8 mouse cellular contexts compared by ENCODE assay signal in the genomic region with DNA sequence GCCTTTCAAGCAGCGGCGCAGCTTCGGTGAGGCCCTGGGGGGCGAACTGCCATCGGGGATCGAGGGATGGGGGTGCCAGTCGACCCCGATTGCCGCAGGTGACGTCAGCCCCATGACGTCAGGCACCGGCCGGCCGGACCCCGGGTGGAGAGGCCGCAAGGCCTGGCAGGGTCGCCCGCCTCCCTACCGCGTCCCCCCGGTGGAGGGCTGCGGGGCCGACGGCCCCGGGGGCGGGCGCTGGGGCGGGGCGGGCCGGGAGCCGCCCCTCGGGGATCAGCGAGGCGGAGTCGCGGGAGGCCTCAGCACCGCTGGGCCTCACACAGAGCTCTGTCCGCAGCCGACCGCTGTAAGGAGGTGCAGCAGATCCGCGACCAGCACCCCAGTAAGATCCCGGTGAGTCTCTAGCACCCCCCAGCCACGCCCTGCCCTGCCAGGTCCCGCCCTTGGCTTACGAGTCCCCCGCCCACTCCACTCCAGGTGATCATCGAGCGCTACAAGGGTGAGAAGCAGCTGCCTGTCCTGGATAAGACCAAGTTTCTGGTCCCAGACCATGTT. TPM values are rescaled to one million over a fixed set of nuclear protein-coding genes. Genes with fewer than 3 reads are reported as not detected.
DNase-seq lines count a peak whose midpoint lies in the region; ATAC-seq and TF ChIP-seq lines count a peak whose summit lies in the region.

No protein-coding gene starts in this region.

- H3K9me3 ChIP-seq in midbrain, postnatal 0 days (ENCODE audit: low read length), result no peaks in the 10 kb centered on the region

- no peaks in the 10 kb centered on the region for H3K36me3 ChIP-seq in liver, adult 2 months (ENCODE audit: control insufficient read depth, insufficient read depth, low read length)
- peaks cover 15% of the 10 kb centered on the region for H3K36me3 ChIP-seq in midbrain, postnatal 0 days (ENCODE audit: insufficient read depth, low read length)

- WGBS in liver, adult 2 months, result under 1% methylated on average over 49 of the region's 49 CpGs
- WGBS in midbrain, postnatal 0 days, result 2% methylated on average over 18 of the region's 49 CpGs

- H3K79me2 ChIP-seq in liver, adult 2 months (ENCODE audit: control insufficient read depth, insufficient read depth, low read length), result no peaks in the 10 kb centered on the region

- peaks cover 13% of the 10 kb centered on the region for H3K4me1 ChIP-seq in liver, adult 2 months (ENCODE audit: control insufficient read depth, insufficient read depth, low read length)
- peaks cover 8% of the 10 kb centered on the region; the same call in 1 of the 2 replicates for H3K4me1 ChIP-seq in midbrain, postnatal 0 days (ENCODE audit: insufficient read depth, low read length)

- H3K27ac ChIP-seq in liver, adult 2 months (replicated peaks; ENCODE audit: insufficient read depth, low read depth, low read length), result peak overlapping the region; percentile 85
- peak overlapping the region; percentile 92 for H3K27ac ChIP-seq in midbrain, postnatal 0 days (ENCODE audit: low read depth, low read length)

- H3K27me3 ChIP-seq in liver, adult 2 months (ENCODE audit: control insufficient read depth, insufficient read depth, low read length), result no peaks in the 10 kb centered on the region
- no peaks in the 10 kb centered on the region for H3K27me3 ChIP-seq in midbrain, postnatal 0 days (ENCODE audit: insufficient read depth, low read length)

- peak; percentile 27 for ATAC-seq in inflammation-experienced regulatory T-cells, adult 6 months
- ATAC-seq in midbrain, postnatal 0 days (ENCODE audit: low FRiP score), result peak; percentile 73

- peak; percentile 62 for TF ChIP-seq POLR2A in liver, adult 2 months (IDR thresholded peaks at IDR 0.05; ENCODE audit: extremely low read depth, insufficient read depth, low read length)

- DNase-seq in right cerebral cortex, adult 2 months (ENCODE audit: low spot score in 2 of 2), result peak; percentile 46 to 50
- no peak for DNase-seq in right cerebral cortex, postnatal 25 days
- DNase-seq in cerebellum, postnatal 25 days, result peak; percentile 71 to 76
- DNase-seq in gastrocnemius, adult 18-20 months (ENCODE audit: low spot score), result peak; percentile 54
- DNase-seq in liver, adult 2 months (ENCODE audit: extremely low read depth, low read depth, low spot score), result peak; percentile 42
- DNase-seq in midbrain, postnatal 0 days (ENCODE audit: low spot score), result peak; percentile 41
- peak; percentile 16 for DNase-seq in telencephalon, adult 2 months (ENCODE audit: low read depth, low spot score)

- peak overlapping the region; percentile 96 for H3K4me3 ChIP-seq in liver, adult 2 months (ENCODE audit: insufficient read depth, low read depth, low read length)
- peak overlapping the region; percentile 98 for H3K4me3 ChIP-seq in midbrain, postnatal 0 days (ENCODE audit: low read depth, low read length)

- H3K9ac ChIP-seq in liver, adult 2 months (ENCODE audit: low read depth, low read length), result peak overlapping the region; percentile 96
- peak overlapping the region; percentile 98 for H3K9ac ChIP-seq in midbrain, postnatal 0 days (replicated peaks; ENCODE audit: low read length, poor library complexity, severe bottlenecking)

- no peak for TF ChIP-seq CTCF in liver, adult 2 months (IDR thresholded peaks at IDR 0.05; ENCODE audit: low read depth, low read length)
- no peak for TF ChIP-seq CTCF in midbrain, postnatal 0 days (IDR thresholded peaks at IDR 0.05)

- peak overlapping the region; percentile 79 for H3K4me2 ChIP-seq in midbrain, postnatal 0 days (ENCODE audit: low read depth, low read length, poor library complexity, severe bottlenecking)

RNA-seq across cellular contexts. Expression of gene Map1lc3a, which starts 0.6 kb away (rescaled TPM):
- 100 to 1,000 TPM; 233 to 274 TPM for total RNA-seq in gastrocnemius, adult 18-20 months (2021)
- 1 to 10 TPM in 2 of 3 experiments, not detected in 1; 1.4 to 2.5 TPM for polyA plus RNA-seq in inflammation-experienced regulatory T-cells, adult 6 months (2017; shearing (Covaris generic))
- 26.8 and 31.8 TPM in 2 replicates for total RNA-seq in liver, adult 2 months (2014; rRNA removed)
- polyA plus RNA-seq in liver, adult 2 months (2012; rRNA removed), result 87.2 and 125 TPM in 2 replicates
- total RNA-seq in midbrain, postnatal 0 days (2014; rRNA removed), result 560 and 573 TPM in 2 replicates
- polyA plus RNA-seq in midbrain, postnatal 0 days (2015; fragmentation: Nextera tagmentation; extraction: Ambion mirVana), result 839 and 943 TPM in 2 replicates

RNA-seq across cellular contexts. Expression of gene Dynlrb1, which starts 40.4 kb away (rescaled TPM):
- total RNA-seq in gastrocnemius, adult 18-20 months (2021), result 100 to 1,000 TPM; 112 to 120 TPM
- polyA plus RNA-seq in inflammation-experienced regulatory T-cells, adult 6 months (2017; shearing (Covaris generic)), result 100 to 1,000 TPM; 260 to 401 (median 321) TPM
- 104 and 124 TPM in 2 replicates for total RNA-seq in liver, adult 2 months (2014; rRNA removed)
- polyA plus RNA-seq in liver, adult 2 months (2012; rRNA removed), result 141 and 163 TPM in 2 replicates
- total RNA-seq in midbrain, postnatal 0 days (2014; rRNA removed), result 293 and 374 TPM in 2 replicates
- 776 and 856 TPM in 2 replicates for polyA plus RNA-seq in midbrain, postnatal 0 days (2015; fragmentation: Nextera tagmentation; extraction: Ambion mirVana)
